Mouse (Mus musculus): Measurements from ENCODE around the gene Chd3. TPM values are rescaled to one million over a fixed set of nuclear protein-coding genes. Genes with fewer than 3 reads are reported as not detected.

Gene Chd3
- polyA plus RNA-seq, 1 experiment = 278 TPM

DNA sequence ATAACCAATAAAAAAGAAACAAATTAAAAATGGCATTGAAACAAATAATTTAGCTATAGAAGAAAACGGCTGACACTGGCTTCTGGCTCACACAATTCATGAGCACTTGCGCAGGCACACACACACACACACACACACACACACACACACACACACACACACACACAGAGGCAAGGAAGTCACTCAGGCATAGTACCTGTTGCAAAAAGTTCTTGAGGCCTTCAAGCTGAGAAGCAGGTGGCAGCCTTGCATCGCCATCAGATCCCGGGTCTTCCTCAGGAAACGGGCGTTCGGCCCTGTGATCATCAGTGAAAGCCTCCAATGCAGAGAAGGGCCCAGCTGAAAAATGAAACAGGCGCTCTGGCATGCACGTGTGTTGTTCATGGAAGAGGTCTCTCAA is 63.9 kb downstream of the Chd3 start:
- no peaks in the 10 kb centered on the region for H3K4me1 ChIP-seq (ENCODE audit: control insufficient read depth, insufficient read depth, low read length)
- H3K4me3 ChIP-seq (ENCODE audit: insufficient read depth, low read depth, low read length) = no peak overlapping the region
- WGBS = 90% methylated on average over 9 of the region's 9 CpGs
- H3K27ac ChIP-seq (ENCODE audit: insufficient read depth, low read depth, low read length) = no peak overlapping the region
- no peak for TF ChIP-seq POLR2A (IDR thresholded peaks at IDR 0.05; ENCODE audit: insufficient read depth, low read depth, low read length)
- no peak for TF ChIP-seq CTCF (IDR thresholded peaks at IDR 0.05; ENCODE audit: insufficient read depth, low read depth, low read length)

DNA sequence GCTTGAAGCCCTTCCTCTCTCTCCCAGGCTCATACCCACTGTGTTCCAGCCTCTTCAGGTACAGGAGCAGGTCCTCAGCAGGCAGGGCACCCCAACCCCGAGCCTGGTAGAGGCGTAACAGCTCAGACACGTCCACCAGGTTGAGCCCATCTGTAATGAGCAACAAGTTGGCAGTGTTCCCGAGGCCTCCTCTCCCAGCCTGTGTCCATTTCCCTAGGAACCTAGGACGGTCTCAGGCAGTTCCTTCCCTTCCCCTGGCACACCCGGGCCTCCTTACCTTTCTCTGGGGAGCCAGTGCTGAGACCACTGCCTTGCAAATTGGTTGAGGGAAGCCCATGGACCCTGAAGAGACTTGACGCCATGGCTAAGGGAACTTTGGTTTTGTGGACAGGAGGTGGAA is 66.4 kb downstream of the Chd3 start:
- Histone ChIP-seq H3K4me1 (ENCODE audit: control insufficient read depth, insufficient read depth, low read length) (no peaks in the 10 kb centered on the region), H3K27ac (ENCODE audit: insufficient read depth, low read depth, low read length) (no peak overlapping the region), H3K4me3 (ENCODE audit: insufficient read depth, low read depth, low read length) (no peak overlapping the region)
- WGBS = 80% methylated on average over 7 of the region's 7 CpGs
- TF ChIP-seq POLR2A (IDR thresholded peaks at IDR 0.05; ENCODE audit: insufficient read depth, low read depth, low read length) (no peak), CTCF (IDR thresholded peaks at IDR 0.05; ENCODE audit: insufficient read depth, low read depth, low read length) (no peak)

- Histone ChIP-seq H3K4me3 (ENCODE audit: insufficient read depth, low read depth, low read length) (no peak overlapping the region), H3K27ac (ENCODE audit: insufficient read depth, low read depth, low read length) (no peak overlapping the region), H3K4me1 (ENCODE audit: control insufficient read depth, insufficient read depth, low read length) (no peaks in the 10 kb centered on the region)
- no peak for TF ChIP-seq POLR2A (IDR thresholded peaks at IDR 0.05; ENCODE audit: insufficient read depth, low read depth, low read length)
- no peak for TF ChIP-seq CTCF (IDR thresholded peaks at IDR 0.05; ENCODE audit: insufficient read depth, low read depth, low read length)
- whole genome bisulfite sequencing = 74% methylated on average over 7 of the region's 7 CpGs
Observed at GRCm38 (mm10) chr11:69298231-69298630, 71.0 kb downstream of the Chd3 start.

- Histone ChIP-seq H3K4me3 (ENCODE audit: insufficient read depth, low read depth, low read length) (no peak overlapping the region), H3K27ac (ENCODE audit: insufficient read depth, low read depth, low read length) (no peak overlapping the region), H3K4me1 (ENCODE audit: control insufficient read depth, insufficient read depth, low read length) (no peaks in the 10 kb centered on the region)
- WGBS = 78% methylated on average over 2 of the region's 2 CpGs
- TF ChIP-seq POLR2A (IDR thresholded peaks at IDR 0.05; ENCODE audit: insufficient read depth, low read depth, low read length) (no peak), CTCF (IDR thresholded peaks at IDR 0.05; ENCODE audit: insufficient read depth, low read depth, low read length) (no peak)
Observed at GRCm38 (mm10) chr11:69297799-69298198, 71.4 kb downstream of the Chd3 start.

DNA sequence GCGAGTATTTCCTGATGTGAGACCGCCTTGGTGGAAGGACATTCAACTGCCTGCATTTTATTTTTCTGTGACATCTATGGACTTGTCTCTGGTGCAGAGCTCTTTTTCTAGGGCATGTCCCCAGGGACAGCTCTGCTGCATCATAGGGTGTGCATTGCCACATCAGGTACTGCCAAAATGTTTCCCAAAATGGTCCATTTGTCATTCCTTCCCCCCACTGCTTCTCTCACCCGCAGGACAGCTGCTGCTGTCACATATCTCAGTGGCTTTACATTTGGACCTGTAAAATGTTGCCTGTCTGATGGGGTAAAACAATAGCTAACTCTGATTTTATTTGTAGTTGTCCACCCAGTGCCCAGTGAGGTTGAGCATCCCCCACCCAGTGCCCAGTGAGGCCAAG is 73.9 kb downstream of the Chd3 start:
- Histone ChIP-seq H3K27ac (ENCODE audit: insufficient read depth, low read depth, low read length) (no peak overlapping the region), H3K4me1 (ENCODE audit: control insufficient read depth, insufficient read depth, low read length) (no peaks in the 10 kb centered on the region), H3K4me3 (ENCODE audit: insufficient read depth, low read depth, low read length) (no peak overlapping the region)
- TF ChIP-seq POLR2A (IDR thresholded peaks at IDR 0.05; ENCODE audit: insufficient read depth, low read depth, low read length) = no peak
- no peak for TF ChIP-seq CTCF (IDR thresholded peaks at IDR 0.05; ENCODE audit: insufficient read depth, low read depth, low read length)
- 90% methylated on average over 3 of the region's 3 CpGs for WGBS

Other genes with a start within 250 kb of the Chd3 start
- gene Hes7, start 249.0 kb downstream of the Chd3 start, polyA plus RNA-seq (2012; ENCODE audit: insufficient read depth, insufficient read length, low replicate concordance, missing spikeins) = not detected in 2 replicates
- gene 9130213A22Rik, start 246.8 kb downstream of the Chd3 start, polyA plus RNA-seq (2012; ENCODE audit: insufficient read depth, insufficient read length, low replicate concordance, missing spikeins) = not detected in 2 replicates
- gene Aloxe3, start 243.5 kb downstream of the Chd3 start, polyA plus RNA-seq (2012; ENCODE audit: insufficient read depth, insufficient read length, low replicate concordance, missing spikeins) = not detected in 2 replicates
- not detected in 2 replicates for gene Alox12b, start 212.4 kb downstream of the Chd3 start, polyA plus RNA-seq (2012; ENCODE audit: insufficient read depth, insufficient read length, low replicate concordance, missing spikeins)
- not detected in 2 replicates for gene Alox8, start 171.6 kb downstream of the Chd3 start, polyA plus RNA-seq (2012; ENCODE audit: insufficient read depth, insufficient read length, low replicate concordance, missing spikeins)
- gene Gucy2e, start 132.4 kb downstream of the Chd3 start, polyA plus RNA-seq (2012; ENCODE audit: insufficient read depth, insufficient read length, low replicate concordance, missing spikeins) = not detected in 2 replicates
- gene Cntrob, start 45.6 kb downstream of the Chd3 start, polyA plus RNA-seq (2012; ENCODE audit: insufficient read depth, insufficient read length, low replicate concordance, missing spikeins) = not detected in 2 replicates
- not detected in 2 replicates for gene Trappc1, start 45.4 kb downstream of the Chd3 start, polyA plus RNA-seq (2012; ENCODE audit: insufficient read depth, insufficient read length, low replicate concordance, missing spikeins)
- not detected in 2 replicates for gene Kcnab3, start 43.1 kb downstream of the Chd3 start, polyA plus RNA-seq (2012; ENCODE audit: insufficient read depth, insufficient read length, low replicate concordance, missing spikeins)
- not detected in 2 replicates for gene Rnf227, start 28.9 kb downstream of the Chd3 start, polyA plus RNA-seq (2012; ENCODE audit: insufficient read depth, insufficient read length, low replicate concordance, missing spikeins)
- not detected in 2 replicates for gene Naa38, start 26.1 kb upstream of the Chd3 start, polyA plus RNA-seq (2012; ENCODE audit: insufficient read depth, insufficient read length, low replicate concordance, missing spikeins)
- not detected in 2 replicates for gene Cyb5d1, start 26.2 kb upstream of the Chd3 start, polyA plus RNA-seq (2012; ENCODE audit: insufficient read depth, insufficient read length, low replicate concordance, missing spikeins)
- gene Tmem88, start 28.8 kb upstream of the Chd3 start, polyA plus RNA-seq (2012; ENCODE audit: insufficient read depth, insufficient read length, low replicate concordance, missing spikeins) = not detected in 2 replicates
- gene Kdm6b, start 44.3 kb upstream of the Chd3 start, polyA plus RNA-seq (2012; ENCODE audit: insufficient read depth, insufficient read length, low replicate concordance, missing spikeins) = 114 TPM in 1 of 2 replicates, not detected in the other
- not detected in 2 replicates for gene Dnah2, start 179.7 kb upstream of the Chd3 start, polyA plus RNA-seq (2012; ENCODE audit: insufficient read depth, insufficient read length, low replicate concordance, missing spikeins)
- not detected in 2 replicates for gene Efnb3, start 190.8 kb upstream of the Chd3 start, polyA plus RNA-seq (2012; ENCODE audit: insufficient read depth, insufficient read length, low replicate concordance, missing spikeins)
- not detected in 2 replicates for gene Wrap53, start 210.8 kb upstream of the Chd3 start, polyA plus RNA-seq (2012; ENCODE audit: insufficient read depth, insufficient read length, low replicate concordance, missing spikeins)
- gene Trp53, start 211.0 kb upstream of the Chd3 start, polyA plus RNA-seq (2012; ENCODE audit: insufficient read depth, insufficient read length, low replicate concordance, missing spikeins) = not detected in 2 replicates
- gene Atp1b2, start 236.5 kb upstream of the Chd3 start, polyA plus RNA-seq (2012; ENCODE audit: insufficient read depth, insufficient read length, low replicate concordance, missing spikeins) = 162 TPM in 1 of 2 replicates, not detected in the other
- not detected in 2 replicates for gene Shbg, start 248.5 kb upstream of the Chd3 start, polyA plus RNA-seq (2012; ENCODE audit: insufficient read depth, insufficient read length, low replicate concordance, missing spikeins)

Data from olfactory bulb, adult 2 months (tissue).